Mouse (Mus musculus): ENCODE measurements at regions not wholly inside any gene's neighbourhood (a gene's known extent, or its start where the extent isn't known, plus 50 kb on each side); places are given as distances from the start of the nearest gene placed in this dataset.

GRCm38 (mm10) chr2:159032147-159032546 lies 237.5 kb downstream of the Dhx35 start:
- no peak for DNase-seq

- no peak for DNase-seq
Measured at GRCm38 (mm10) chr2:159039916-159040315, 245.3 kb downstream of the Dhx35 start.

- no peak for DNase-seq
Measured at GRCm38 (mm10) chr2:159053534-159053933, 258.9 kb downstream of the Dhx35 start.

GRCm38 (mm10) chr2:159053936-159054335 lies 259.3 kb downstream of the Dhx35 start:
- peak; percentile 6 to 13 for DNase-seq

GRCm38 (mm10) chr2:159054451-159054850 lies 259.8 kb downstream of the Dhx35 start:
- no peak for DNase-seq

- DNase-seq, result no peak
Measured at GRCm38 (mm10) chr2:159055780-159056179, 261.2 kb downstream of the Dhx35 start.

GRCm38 (mm10) chr2:159056960-159057359 lies 262.4 kb downstream of the Dhx35 start:
- no peak for DNase-seq

GRCm38 (mm10) chr2:159057506-159057905 lies 262.9 kb downstream of the Dhx35 start:
- DNase-seq, result no peak

- no peak for DNase-seq
Measured at GRCm38 (mm10) chr2:159062266-159062665, 267.7 kb downstream of the Dhx35 start.

GRCm38 (mm10) chr2:159062666-159063065 lies 268.1 kb downstream of the Dhx35 start:
- DNase-seq, result no peak

- DNase-seq, result no peak
Measured at GRCm38 (mm10) chr2:159064403-159064970, 269.9 kb downstream of the Dhx35 start.

- no peak for DNase-seq
Measured at GRCm38 (mm10) chr2:159067506-159067905, 272.9 kb downstream of the Dhx35 start.

GRCm38 (mm10) chr2:159068303-159069020 lies 273.9 kb downstream of the Dhx35 start:
- DNase-seq, result no peak

- DNase-seq, result no peak
Measured at GRCm38 (mm10) chr2:159069180-159069579, 274.6 kb downstream of the Dhx35 start.

GRCm38 (mm10) chr2:159072997-159073690 lies 278.5 kb downstream of the Dhx35 start:
- DNase-seq, result no peak

GRCm38 (mm10) chr2:159079836-159080235 lies 285.2 kb downstream of the Dhx35 start:
- DNase-seq, result no peak

GRCm38 (mm10) chr2:159080784-159081544 lies 286.4 kb downstream of the Dhx35 start:
- DNase-seq, result no peak

- no peak for DNase-seq
Measured at GRCm38 (mm10) chr2:159086836-159087235, 292.2 kb downstream of the Dhx35 start.

GRCm38 (mm10) chr2:159088196-159088595 lies 293.6 kb downstream of the Dhx35 start:
- no peak for DNase-seq

- no peak for DNase-seq
Measured at GRCm38 (mm10) chr2:159096667-159097066, 302.1 kb downstream of the Dhx35 start.

- no peak for DNase-seq
Measured at GRCm38 (mm10) chr2:159134042-159134441, 339.4 kb downstream of the Dhx35 start.

GRCm38 (mm10) chr2:159138603-159139002 lies 344.0 kb downstream of the Dhx35 start:
- no peak for DNase-seq

- no peak for DNase-seq
Measured at GRCm38 (mm10) chr2:159145980-159146379, 351.4 kb downstream of the Dhx35 start.

Measured in thymus, postnatal 36 days (tissue).